Mouse (Mus musculus) MEL (cell line): ENCODE data around the gene Tbc1d30. TPM values are rescaled to one million over a fixed set of nuclear protein-coding genes. Genes with fewer than 3 reads are reported as not detected.

Source experiments
- DNase-seq: peaks from one replicate; pipeline ENCODE4 v3.0.0; 2011; ENCODE audit warnings: low read depth, low spot score
- H3K27ac ChIP-seq: 2 replicates; pipeline ENCODE4 v1.5.1; 2012; ENCODE audit warnings: low read depth, mild to moderate bottlenecking, control low read depth, low read length, moderate library complexity; ENCODE audit not compliant: control insufficient read depth
- H3K27me3 ChIP-seq, 2 experiments: fragments of 150-350 bp in 1 of 2; sonication (generic) in 1 of 2; 2 replicates each; pipeline ENCODE4 v1.6.1; 2012; ENCODE audit warnings: low read length in 2 of 2, mild to moderate bottlenecking in 2 of 2, improper control_type of control experiment in 1 of 2, moderate library complexity in 1 of 2; ENCODE audit not compliant: insufficient read depth in 2 of 2, control insufficient read depth in 1 of 2
- H3K36me3 ChIP-seq, 2 experiments: 2 replicates each; pipeline ENCODE4 v1.6.1; 2012 to 2014; ENCODE audit warnings: low read length in 2 of 2, improper control_type of control experiment in 1 of 2, inconsistent platforms in 1 of 2, mild to moderate bottlenecking in 1 of 2; ENCODE audit not compliant: insufficient read depth in 2 of 2, control insufficient read depth in 1 of 2
- H3K4me1 ChIP-seq, 2 experiments: fragments of 150-350 bp in 1 of 2; sonication (generic) in 1 of 2; 2 replicates each; pipeline ENCODE4 v1.6.1; 2012; ENCODE audit warnings: low read length in 2 of 2, improper control_type of control experiment in 1 of 2, mild to moderate bottlenecking in 1 of 2; ENCODE audit not compliant: insufficient read depth in 2 of 2, control insufficient read depth in 1 of 2
- H3K4me3 ChIP-seq, 2 experiments: fragments of 150-350 bp in 1 of 2; sonication (generic) in 1 of 2; 2 replicates each; pipeline ENCODE4 v1.5.1; 2012; ENCODE audit warnings: low read depth in 2 of 2, low read length in 2 of 2, mild to moderate bottlenecking in 2 of 2, moderate library complexity in 2 of 2, control low read depth in 1 of 2, improper control_type of control experiment in 1 of 2; ENCODE audit not compliant: control insufficient read depth in 1 of 2, insufficient read depth in 1 of 2
- H3K79me2 ChIP-seq: 2 replicates; pipeline ENCODE4 v1.6.1; 2012; ENCODE audit warnings: mild to moderate bottlenecking, low read length, moderate library complexity; ENCODE audit not compliant: control insufficient read depth, poor library complexity, insufficient read depth
- H3K9ac ChIP-seq: 2 replicates; pipeline ENCODE4 v1.6.1; 2012; ENCODE audit warnings: low read depth, mild to moderate bottlenecking, control low read depth, low read length, moderate library complexity; ENCODE audit not compliant: control insufficient read depth, poor library complexity, severe bottlenecking
- H3K9me3 ChIP-seq: fragments of 150-350 bp; sonication (generic); replicated peaks from 2 replicates; pipeline ENCODE4 v1.6.1; 2012; ENCODE audit warnings: mild to moderate bottlenecking, low read length, improper control_type of control experiment, moderate library complexity; ENCODE audit not compliant: insufficient read depth
- BHLHE40 ChIP-seq: IDR thresholded peaks from 2 replicates; pipeline ENCODE4 v1.6.1; 2012; ENCODE audit warnings: low read depth, mild to moderate bottlenecking, inconsistent platforms, low read length, improper control_type of control experiment, borderline replicate concordance
- CHD1 ChIP-seq: IDR thresholded peaks from 2 replicates; pipeline ENCODE4 v1.6.1; 2012; ENCODE audit warnings: low read depth, mild to moderate bottlenecking, inconsistent platforms, low read length, improper control_type of control experiment
- ELF1 ChIP-seq: IDR thresholded peaks from 2 replicates; pipeline ENCODE4 v1.6.1; 2014; ENCODE audit warnings: low read depth, mild to moderate bottlenecking, inconsistent platforms, low read length, improper control_type of control experiment, moderate library complexity
- MAZ ChIP-seq: IDR thresholded peaks from 2 replicates; pipeline ENCODE4 v1.6.1; 2012; ENCODE audit warnings: low read depth, mild to moderate bottlenecking, inconsistent platforms, low read length, improper control_type of control experiment
- MXI1 ChIP-seq: IDR thresholded peaks from 2 replicates; pipeline ENCODE4 v1.6.1; 2011; ENCODE audit warnings: mild to moderate bottlenecking, low read depth, low read length, improper control_type of control experiment
- MYC ChIP-seq: IDR thresholded peaks from 2 replicates; pipeline ENCODE4 v1.6.1; 2011; ENCODE audit warnings: low read depth, mild to moderate bottlenecking, low read length, improper control_type of control experiment, moderate library complexity
- NELFE ChIP-seq: IDR thresholded peaks from 2 replicates; pipeline ENCODE4 v1.6.1; 2011; ENCODE audit warnings: low read depth, low read length, improper control_type of control experiment
- POLR2A ChIP-seq, 2 experiments: IDR thresholded peaks; 2 replicates each; pipeline ENCODE4 v1.6.1; 2011 to 2012; ENCODE audit warnings: low read length in 2 of 2, mild to moderate bottlenecking in 2 of 2, control low read depth in 1 of 2, improper control_type of control experiment in 1 of 2, low read depth in 1 of 2, moderate library complexity in 1 of 2; ENCODE audit not compliant: control insufficient read depth in 1 of 2, insufficient read depth in 1 of 2, poor library complexity in 1 of 2
- TBP ChIP-seq: IDR thresholded peaks from 2 replicates; pipeline ENCODE4 v1.8.0; 2011; ENCODE audit warnings: low read depth, low read length, improper control_type of control experiment
- USF1 ChIP-seq: IDR thresholded peaks from 2 replicates; pipeline ENCODE4 v1.6.1; 2014; ENCODE audit warnings: low read depth, mild to moderate bottlenecking, inconsistent platforms, low read length, improper control_type of control experiment, moderate library complexity
- ZNF384 ChIP-seq: IDR thresholded peaks from 2 replicates; pipeline ENCODE4 v1.6.1; 2012; ENCODE audit warnings: low read depth, mild to moderate bottlenecking, inconsistent platforms, low read length, improper control_type of control experiment
- polyA plus RNA-seq, 2 experiments: library from polyadenylated mRNA; stranded (reverse) in 1 of 2; unstranded in 1 of 2; fragments of >175 nt in 1 of 2; fragments of >200 nt in 1 of 2; gene quantifications; 2 replicates each; pipeline versions ENCODE4 v1.2.1 to v1.2.4; 2012; ENCODE audit warnings: low replicate concordance in 2 of 2, low read depth in 1 of 2; ENCODE audit not compliant: insufficient read length in 2 of 2, insufficient read depth in 1 of 2, missing spikeins in 1 of 2
- total RNA-seq: library from RNA; depleted of rRNA; stranded (reverse); fragments of 300-350 nt; gene quantifications from 2 replicates; pipeline ENCODE4 v1.2.3, GENCODE M21; 2012

Gene Tbc1d30
- total and polyA plus RNA-seq, 3 experiments = 0.35 to 2.1 TPM; not detected in 1

- no peaks in the 10 kb centered on the region for H3K9me3 ChIP-seq
- no peak overlapping the region for H3K9ac ChIP-seq
- TF ChIP-seq MYC = no peak
- H3K4me3 ChIP-seq = no peak overlapping the region
- H3K79me2 ChIP-seq = no peaks in the 10 kb centered on the region
- no peak overlapping the region for H3K27ac ChIP-seq
- no peak for DNase-seq
- H3K27me3 ChIP-seq = no peaks in the 10 kb centered on the region
- no peaks in the 10 kb centered on the region for H3K4me1 ChIP-seq
- no peaks in the 10 kb centered on the region for H3K36me3 ChIP-seq
Measured at GRCm38 (mm10) chr10:121395542-121396176, 44.6 kb upstream of the Tbc1d30 start.

- no peak overlapping the region for H3K9ac ChIP-seq
- H3K27ac ChIP-seq = no peak overlapping the region
- no peaks in the 10 kb centered on the region for H3K9me3 ChIP-seq
- H3K4me3 ChIP-seq = no peak overlapping the region
- H3K27me3 ChIP-seq = no peaks in the 10 kb centered on the region
- H3K4me1 ChIP-seq = no peaks in the 10 kb centered on the region
- no peak for TF ChIP-seq ZNF384
- H3K79me2 ChIP-seq = no peaks in the 10 kb centered on the region
- no peak for DNase-seq
- H3K36me3 ChIP-seq = no peaks in the 10 kb centered on the region; a peak in 1 of 4 replicates
Measured at GRCm38 (mm10) chr10:121394789-121395325, 43.8 kb upstream of the Tbc1d30 start.

GRCm38 (mm10) chr10:121394270-121394669 is 43.2 kb upstream of the Tbc1d30 start:
- Histone ChIP-seq H3K4me3 (no peak overlapping the region), H3K9me3 (no peaks in the 10 kb centered on the region), H3K27me3 (no peaks in the 10 kb centered on the region), H3K9ac (no peak overlapping the region), H3K36me3 (no peaks in the 10 kb centered on the region; a peak in 1 of 4 replicates), H3K79me2 (no peaks in the 10 kb centered on the region), H3K4me1 (no peaks in the 10 kb centered on the region), H3K27ac (no peak overlapping the region)
- TF ChIP-seq ELF1 (no peak), TBP (no peak), BHLHE40 (no peak), CHD1 (no peak), NELFE (no peak), MXI1 (no peak), POLR2A (IDR thresholded peaks at IDR 0.05; ENCODE audit: control insufficient read depth in 1 of 2, insufficient read depth in 1 of 2, low read depth in 1 of 2, low read length in 2 of 2, poor library complexity in 1 of 2) (no peak), USF1 (no peak), MAZ (no peak), ZNF384 (no peak)
- DNase-seq = no peak
